Mouse (Mus musculus) adrenal gland, postnatal 4 days (tissue): Measurements from ENCODE around the gene Ralgds. TPM values are rescaled to one million over a fixed set of nuclear protein-coding genes. Genes with fewer than 3 reads are reported as not detected.
"Not testable (repeated sequence)": the region's sequence is repeated elsewhere in the genome, so short reads cannot be mapped to it uniquely, and the experiment has no call there.

Experiments used
- DNase-seq, 2 experiments: peaks; one replicate each; pipeline ENCODE4 v3.0.0; 2021 to 2022; ENCODE audit warnings: low spot score in 2 of 2, mixed read lengths in 2 of 2
- total RNA-seq, 2 experiments: library from RNA; stranded (reverse); gene quantifications; 2 replicates each; pipeline ENCODE4 v1.2.3; 2021

The Ralgds gene
- total RNA-seq, 2 experiments from 2014 or later: 65.0 to 67.0 TPM

GRCm38 (mm10) chr2:28502987-28503386 is 9.9 kb upstream of the Ralgds start:
- DNase-seq: no peak

DNA sequence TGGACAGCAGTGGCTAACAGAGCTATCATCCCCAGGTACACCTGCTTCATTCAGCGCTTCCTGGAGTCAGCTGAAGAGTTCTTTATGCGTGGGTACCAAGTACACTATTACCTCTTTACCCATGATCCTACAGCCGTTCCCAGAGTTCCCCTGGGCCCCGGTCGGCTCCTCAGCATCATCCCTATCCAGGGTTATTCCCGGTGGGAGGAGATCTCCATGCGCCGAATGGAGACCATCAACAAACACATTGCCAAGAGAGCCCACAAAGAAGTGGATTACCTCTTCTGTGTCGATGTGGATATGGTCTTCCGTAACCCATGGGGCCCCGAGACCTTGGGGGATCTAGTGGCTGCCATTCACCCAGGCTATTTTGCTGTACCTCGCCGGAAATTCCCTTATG is 8.2 kb upstream of the Ralgds start:
- no peak for DNase-seq

DNA sequence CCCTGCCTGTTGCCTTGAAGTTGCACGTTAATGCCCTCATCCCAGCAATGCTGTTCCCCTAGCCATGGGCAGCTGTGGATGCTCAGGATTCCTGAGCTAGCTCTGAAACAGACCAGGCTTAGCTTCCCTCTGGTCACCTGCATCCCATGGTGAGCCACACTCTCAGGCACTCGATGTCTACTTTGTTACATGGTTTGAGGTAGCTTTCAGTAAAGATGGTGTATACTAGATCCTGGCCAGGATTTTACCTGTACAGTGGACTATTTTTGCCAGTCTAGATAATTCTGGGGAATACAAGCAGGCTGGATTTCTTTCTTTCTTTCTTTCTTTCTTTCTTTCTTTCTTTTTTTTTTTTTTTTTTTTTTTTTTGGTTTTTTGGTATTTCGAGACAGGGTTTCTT is 7.1 kb upstream of the Ralgds start, which contains the start of gene Gm10134:
Gm10134 (plus strand) TSS at position 301 of the 400 bp plus-strand sequence.
- DNase-seq: no peak

- DNase-seq: no peak
These were observed 6.6 kb upstream of the Ralgds start for GRCm38 (mm10) chr2:28506291-28506690.

DNA sequence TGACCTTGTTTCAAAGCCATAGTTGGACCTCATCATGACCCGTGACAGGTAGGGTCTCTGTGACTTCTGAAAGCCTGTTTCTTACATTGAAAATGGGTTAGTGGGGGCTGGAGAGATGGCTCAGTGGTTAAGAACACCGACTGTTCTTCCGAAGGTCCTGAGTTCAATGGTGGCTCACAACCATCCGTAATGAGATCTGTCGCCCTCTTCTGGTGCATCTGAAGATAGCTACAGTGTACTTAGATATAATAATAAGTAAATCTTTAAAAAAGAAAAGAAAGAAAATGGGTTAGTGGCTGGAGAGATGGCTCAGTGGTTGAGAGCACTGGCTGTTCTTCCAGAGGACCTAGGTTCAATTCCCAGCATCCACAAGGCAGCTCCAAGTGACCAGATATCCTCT is 1.3 kb upstream of the Ralgds start:
- DNase-seq: not testable (repeated sequence)

- DNase-seq: no peak
These were observed 776 bp downstream of the Ralgds start for GRCm38 (mm10) chr2:28513431-28514370.

DNA sequence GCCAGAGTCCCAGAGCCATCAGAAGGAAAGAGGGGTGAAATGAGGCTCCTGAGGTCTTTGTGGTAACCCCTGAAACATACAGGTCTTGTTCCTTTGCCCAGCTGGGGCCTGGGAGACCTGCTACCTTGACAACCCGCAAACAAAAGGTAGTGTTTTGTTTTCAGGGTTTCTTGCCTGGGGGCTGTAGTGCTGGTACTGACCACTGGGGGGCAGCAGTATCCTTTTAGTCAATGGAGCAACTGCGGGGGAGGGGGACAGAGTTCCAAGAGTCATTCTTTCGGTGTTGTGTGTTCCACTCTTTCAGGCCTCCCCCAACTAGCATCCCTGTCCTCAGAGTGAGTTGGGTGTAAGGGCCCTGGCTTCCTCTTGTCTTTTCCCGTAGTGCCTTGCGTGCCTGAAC is 1.6 kb downstream of the Ralgds start:
- peak; percentile 68 to 70 for DNase-seq

DNA sequence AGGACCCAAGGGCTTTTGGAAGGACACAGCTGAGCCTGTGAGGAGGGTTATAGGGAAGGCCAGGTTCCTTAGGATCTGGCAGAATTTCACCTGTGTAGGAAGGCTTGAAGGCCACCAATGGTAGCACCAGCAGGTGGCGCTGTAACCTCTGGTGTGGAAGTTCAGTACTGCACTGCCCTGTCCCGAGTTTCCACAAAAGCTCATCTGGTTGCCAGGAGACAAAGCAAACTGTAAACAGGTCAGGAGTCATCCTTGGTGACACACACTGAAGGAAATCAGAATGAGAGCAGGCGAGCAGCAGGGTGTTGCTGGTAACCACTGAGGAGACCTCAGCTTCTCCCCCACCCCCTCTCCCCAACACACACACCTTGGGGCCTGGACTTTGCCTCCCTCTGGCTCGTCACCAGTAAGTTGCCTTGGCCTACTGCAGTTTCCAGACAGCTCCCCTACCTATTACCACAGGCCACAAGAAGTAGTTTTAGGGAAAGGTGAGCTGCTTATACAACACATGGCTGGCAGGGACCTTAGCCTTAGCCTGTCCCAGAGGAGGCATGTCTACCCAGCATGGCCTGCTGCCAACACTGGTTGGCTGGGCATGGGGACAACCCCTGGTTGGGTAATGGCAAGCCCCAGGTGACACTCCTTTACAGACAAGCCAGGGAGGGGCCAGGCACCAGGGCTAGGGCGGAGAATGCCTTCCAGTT is 4.4 kb downstream of the Ralgds start:
- DNase-seq: peak; percentile 60 to 72

GRCm38 (mm10) chr2:28518231-28518630 is 5.3 kb downstream of the Ralgds start:
- DNase-seq: no peak

- DNase-seq: no peak
These were observed 7.7 kb downstream of the Ralgds start for GRCm38 (mm10) chr2:28520581-28520980.

DNA sequence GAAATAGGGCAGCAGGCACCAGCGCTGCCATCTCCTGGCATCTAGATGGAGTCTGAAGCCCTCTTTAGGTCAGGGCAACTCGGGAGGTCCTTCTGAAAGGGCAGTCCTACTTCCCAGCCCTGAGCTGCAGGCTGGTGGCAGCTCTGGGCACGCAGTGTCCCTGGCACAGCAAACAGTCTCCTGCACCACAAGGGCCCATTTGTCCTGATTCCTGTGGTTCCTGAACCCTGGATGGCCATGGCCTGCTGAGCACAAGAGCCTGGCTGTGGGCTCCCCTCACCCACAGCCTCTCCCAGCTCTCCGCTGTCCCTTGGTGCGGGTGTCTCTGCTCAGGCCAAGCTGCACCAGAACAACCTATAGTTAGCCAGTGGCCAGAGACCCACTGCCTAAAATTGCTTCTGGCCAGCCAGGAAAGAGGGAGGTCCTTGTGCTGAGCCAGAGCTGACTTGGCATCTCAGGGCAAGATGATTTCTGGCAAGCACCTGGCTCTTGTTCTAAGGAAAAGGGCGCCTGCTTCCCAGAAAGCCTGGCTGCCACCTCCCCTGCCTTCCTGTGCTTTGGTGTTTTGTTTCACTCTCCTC is 8.7 kb downstream of the Ralgds start:
- DNase-seq: no peak

DNA sequence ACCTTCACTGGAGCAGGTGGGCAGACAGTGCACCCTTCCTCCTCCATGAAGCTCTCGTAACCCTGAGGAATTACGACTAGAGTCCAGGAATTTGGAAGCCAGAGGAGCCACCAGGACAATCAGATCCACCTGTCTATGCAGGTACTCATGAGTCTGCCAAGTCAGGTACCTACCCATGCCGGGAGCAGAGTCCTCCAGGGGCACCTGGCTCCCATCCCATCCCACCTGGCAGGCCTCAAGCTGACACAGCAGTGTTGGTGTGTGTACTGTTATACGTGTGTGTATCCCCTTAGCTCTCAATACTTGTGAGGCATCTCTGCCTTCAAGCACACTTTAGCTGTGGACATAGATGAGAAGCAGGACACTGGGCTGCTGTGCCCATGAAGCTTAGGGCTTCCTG is 9.2 kb downstream of the Ralgds start:
- DNase-seq: no peak

DNA sequence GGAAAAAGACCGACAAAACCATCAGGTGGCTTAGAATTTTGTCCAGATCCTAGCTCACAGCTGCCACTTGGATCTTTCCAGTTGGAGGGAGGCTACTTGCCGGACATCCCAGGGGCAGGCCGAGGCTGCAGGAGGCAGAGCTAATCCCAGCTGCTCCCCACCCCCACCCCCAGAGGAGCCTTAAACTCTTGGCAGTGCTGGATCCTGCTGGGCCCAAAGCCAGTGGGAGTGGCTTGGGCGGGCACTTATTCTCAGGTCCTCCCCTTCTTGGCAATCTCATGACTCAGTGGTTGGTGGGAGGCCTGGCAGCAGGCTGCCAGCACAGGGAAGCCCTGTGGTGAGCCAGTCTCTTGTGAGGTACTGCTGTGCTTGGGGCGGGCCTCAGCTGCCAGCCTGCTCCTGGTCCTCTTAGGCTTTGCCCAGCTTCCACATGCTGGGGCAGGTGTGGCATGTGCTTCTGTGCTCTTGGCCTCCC is 10.8 kb downstream of the Ralgds start:
- peak; percentile 50 to 81 for DNase-seq

DNA sequence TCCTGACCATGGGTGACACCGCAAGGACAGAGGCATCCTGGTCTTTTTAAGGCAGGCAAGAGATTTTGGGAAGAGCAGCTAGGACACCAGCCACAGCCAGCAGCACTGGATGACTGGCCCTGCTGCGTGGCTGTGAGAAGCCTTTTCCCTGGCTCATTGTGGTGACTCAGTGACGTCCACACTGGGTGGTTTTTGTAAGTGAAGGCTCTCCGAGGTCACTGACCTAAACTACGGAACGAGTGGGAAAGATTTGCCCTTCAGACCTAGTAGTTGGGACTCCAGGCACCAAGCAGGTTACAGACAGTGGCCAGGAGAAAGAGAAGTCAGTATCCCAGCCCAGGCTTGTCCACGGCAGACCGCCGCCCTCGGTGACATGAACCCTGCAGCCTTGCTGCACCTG is 11.5 kb downstream of the Ralgds start:
- no peak for DNase-seq

GRCm38 (mm10) chr2:28525219-28525942 is 12.5 kb downstream of the Ralgds start:
- peak in 1 of 2 experiments; percentile 33 for DNase-seq

- no peak for DNase-seq
These were observed 13.3 kb downstream of the Ralgds start for GRCm38 (mm10) chr2:28525943-28526876.

GRCm38 (mm10) chr2:28527436-28528353 is 14.8 kb downstream of the Ralgds start:
- no peak for DNase-seq

DNA sequence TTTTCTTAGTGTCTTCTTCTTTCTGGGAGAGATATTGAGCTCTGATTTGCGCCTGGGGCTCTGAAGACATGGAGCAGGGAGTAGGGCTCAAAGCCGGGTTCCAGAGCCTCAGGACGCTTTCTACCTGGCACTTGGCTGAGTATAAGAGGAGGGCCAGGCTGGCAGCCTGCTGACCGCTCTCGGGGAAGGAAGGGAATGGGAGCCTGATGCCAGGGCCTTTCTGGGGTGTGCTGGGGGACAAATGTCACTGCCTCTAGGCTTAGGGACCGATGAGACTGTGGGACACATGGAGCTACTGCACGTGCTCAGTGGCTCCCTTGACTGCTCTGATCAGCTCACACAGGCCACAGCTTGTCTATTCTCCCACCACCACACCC is 15.4 kb downstream of the Ralgds start:
- no peak for DNase-seq

- no peak for DNase-seq
These were observed 16.9 kb downstream of the Ralgds start for GRCm38 (mm10) chr2:28529856-28530255.
